Mouse (Mus musculus): ENCODE data around the gene AU041133. TPM values are rescaled to one million over a fixed set of nuclear protein-coding genes. Genes with fewer than 3 reads are reported as not detected.
"Not testable (repeated sequence)": the region's sequence is repeated elsewhere in the genome, so short reads cannot be mapped to it uniquely, and the experiment has no call there.

AU041133 gene
- polyA plus RNA-seq (2012; fragmentation: generic; extraction: Trizol), result 0.64 TPM

DNA sequence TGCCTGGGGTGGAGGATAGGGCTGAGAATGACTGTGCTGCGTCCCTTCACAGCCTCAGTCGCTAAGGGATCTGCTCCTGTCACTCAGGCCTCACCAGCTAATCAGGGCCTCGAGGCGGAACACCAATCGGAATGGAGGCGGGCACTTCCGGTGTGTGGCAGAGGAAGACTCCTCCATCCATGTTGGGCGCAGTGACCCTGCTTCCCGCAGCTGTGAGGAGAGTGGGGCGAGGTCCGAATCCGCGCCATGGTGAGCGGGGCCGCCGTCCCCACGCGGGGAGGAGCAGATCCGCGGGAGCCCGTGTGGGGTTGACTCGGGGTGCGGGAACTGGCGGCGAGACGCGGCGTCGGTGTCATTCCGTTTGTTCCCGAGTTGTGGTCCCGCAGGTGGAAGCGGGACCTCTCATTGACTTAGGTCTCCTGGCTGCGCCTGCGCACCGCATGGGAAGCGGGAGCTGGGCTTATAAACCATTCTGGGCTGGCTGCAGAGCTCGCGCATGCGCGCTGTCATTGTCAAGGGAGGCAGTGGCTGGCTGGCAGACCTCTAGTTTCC, at the start of gene AU041133:
Gene AU041133, plus strand, starts transcription at position 164 of the 552 bp plus-strand sequence.
- TF ChIP-seq REST (IDR thresholded peaks at IDR 0.05; ENCODE audit: insufficient read depth, insufficient read length) (no peak), POLR2A (IDR thresholded peaks at IDR 0.05; ENCODE audit: insufficient read length, low read depth) (peak; percentile 96), MYOG (IDR thresholded peaks at IDR 0.05; ENCODE audit: control insufficient read depth in 1 of 3, insufficient read depth in 1 of 3, insufficient read length in 2 of 3, low read depth in 2 of 3) (peak in 1 of 3 experiments; percentile 20), MYOD1 (IDR thresholded peaks at IDR 0.05; ENCODE audit: control insufficient read depth in 1 of 3, insufficient read length in 2 of 3, low read depth in 2 of 3) (peak in 2 of 3 experiments; percentile 24 to 33), TCF3 (IDR thresholded peaks at IDR 0.05; ENCODE audit: insufficient read length, low read depth) (no peak), SRF (IDR thresholded peaks at IDR 0.05; ENCODE audit: control insufficient read depth, insufficient read length, low read depth) (no peak), CEBPB (IDR thresholded peaks at IDR 0.05; ENCODE audit: insufficient read depth, poor library complexity, severe bottlenecking) (no peak), MAX (IDR thresholded peaks at IDR 0.05; ENCODE audit: low read depth) (no peak), POLR2AphosphoS2 (IDR thresholded peaks at IDR 0.05; ENCODE audit: insufficient read length, low read depth) (peak; percentile 89), TCF12 (IDR thresholded peaks at IDR 0.05; ENCODE audit: insufficient read depth, poor library complexity, severe bottlenecking) (no peak), USF1 (IDR thresholded peaks at IDR 0.05; ENCODE audit: low read depth) (no peak), E2F4 (IDR thresholded peaks at IDR 0.05; ENCODE audit: insufficient read depth) (no peak)
- H3K36me3 ChIP-seq (ENCODE audit: control insufficient read depth, insufficient read depth), result no peaks in the 10 kb centered on the region
- peak within 1 kb of the TSS; percentile 26 for H3K4me3 ChIP-seq
- H3K79me2 ChIP-seq (ENCODE audit: control insufficient read depth, insufficient read depth), result no peaks in the 10 kb centered on the region
- peak within 1 kb of the TSS; percentile 37 for H3ac ChIP-seq (ENCODE audit: control insufficient read depth, insufficient read length)
- H3K27me3 ChIP-seq (ENCODE audit: control insufficient read depth, insufficient read depth, insufficient read length), result no peaks in the 10 kb centered on the region
- peak within 1 kb of the TSS; percentile 58 for H3K4me2 ChIP-seq (ENCODE audit: low read depth)

DNA sequence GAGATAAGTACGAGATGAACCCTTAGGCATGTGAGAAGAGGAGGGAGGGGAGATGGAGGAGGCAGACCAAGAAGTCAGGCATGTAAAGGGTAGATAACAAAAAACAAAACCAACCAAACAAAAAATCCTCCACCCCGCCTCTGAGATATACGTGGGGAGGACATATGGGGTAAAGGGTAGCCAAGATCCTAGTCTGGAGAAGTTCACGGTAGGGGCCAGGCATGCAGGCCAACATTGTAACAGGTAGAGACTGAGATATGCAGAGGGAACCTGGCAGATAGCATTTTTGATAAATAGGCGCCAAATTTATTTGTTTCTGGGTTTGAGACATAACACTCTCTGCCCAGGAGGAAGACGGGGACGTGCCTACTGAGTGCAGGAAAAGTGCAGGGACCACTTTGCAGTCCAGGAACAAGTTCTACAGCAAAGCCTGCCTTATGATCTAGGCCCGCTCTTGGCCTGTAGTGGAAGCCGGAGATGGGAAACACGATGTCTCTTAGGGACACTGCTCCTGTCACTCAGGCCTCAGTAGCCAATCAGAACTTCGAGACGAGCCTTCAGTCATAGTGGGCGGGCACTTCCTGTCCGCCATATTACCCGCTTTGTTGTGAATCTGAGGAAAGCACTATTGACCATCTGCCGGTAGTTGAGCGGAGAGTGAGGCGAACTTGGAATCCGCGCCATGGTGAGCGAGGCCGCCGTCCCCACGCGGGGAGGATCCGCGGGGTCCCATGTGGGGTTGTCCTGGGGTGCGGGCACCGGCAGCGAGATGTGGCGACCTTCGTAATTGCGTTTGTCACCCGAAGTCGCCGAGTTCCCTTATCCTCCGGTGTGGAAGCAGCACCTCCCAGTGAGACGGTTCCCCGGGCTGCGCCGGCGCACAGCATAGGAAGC, 44.8 kb upstream of the AU041133 start, which contains the start of gene BC024063:
Gene BC024063, plus strand, starts transcription at position 626 of the 894 bp plus-strand sequence.
- Histone ChIP-seq H3K4me2 (ENCODE audit: low read depth) (peak within 1 kb of the TSS; percentile 79), H3K4me3 (peak within 1 kb of the TSS; percentile 46), H3K79me2 (ENCODE audit: control insufficient read depth, insufficient read depth) (peaks cover 13% of the 10 kb centered on the region)
- TF ChIP-seq POLR2A (IDR thresholded peaks at IDR 0.05; ENCODE audit: insufficient read length, low read depth), result peak; percentile 47
- H3K27me3 ChIP-seq (ENCODE audit: control insufficient read depth, insufficient read depth, insufficient read length); H3ac ChIP-seq (ENCODE audit: control insufficient read depth, insufficient read length); H3K36me3 ChIP-seq (ENCODE audit: control insufficient read depth, insufficient read depth): not testable (repeated sequence)

DNA sequence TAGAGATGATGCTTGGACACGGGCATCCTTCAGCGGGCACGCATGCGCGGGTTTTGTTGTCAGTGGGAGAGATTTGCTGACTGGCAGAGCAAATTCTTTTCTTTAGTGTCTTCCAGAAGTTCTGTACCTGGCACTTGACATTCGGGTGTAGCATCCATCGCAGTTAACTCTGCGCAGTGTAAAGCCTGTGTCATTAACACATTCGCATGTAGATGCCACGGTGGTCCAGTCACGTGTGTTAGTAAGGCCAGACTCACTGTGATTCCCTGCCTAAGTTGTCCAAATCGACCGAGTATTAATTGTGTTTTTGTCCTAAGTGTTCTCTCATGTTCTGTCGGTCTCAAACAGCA, 44.2 kb upstream of the AU041133 start:
- not testable (repeated sequence) for H3ac ChIP-seq (ENCODE audit: control insufficient read depth, insufficient read length); H3K27me3 ChIP-seq (ENCODE audit: control insufficient read depth, insufficient read depth, insufficient read length); H3K36me3 ChIP-seq (ENCODE audit: control insufficient read depth, insufficient read depth)
- Histone ChIP-seq H3K79me2 (ENCODE audit: control insufficient read depth, insufficient read depth) (peaks cover 13% of the 10 kb centered on the region), H3K4me3 (peak overlapping the region; percentile 46), H3K4me2 (ENCODE audit: low read depth) (peak overlapping the region; percentile 79)

- TF ChIP-seq TCF3 (IDR thresholded peaks at IDR 0.05; ENCODE audit: insufficient read length, low read depth), result no peak
- TF ChIP-seq POLR2A (IDR thresholded peaks at IDR 0.05; ENCODE audit: insufficient read length, low read depth), result no peak
- TF ChIP-seq CEBPB (IDR thresholded peaks at IDR 0.05; ENCODE audit: insufficient read depth, poor library complexity, severe bottlenecking), result no peak
- TF ChIP-seq SRF (IDR thresholded peaks at IDR 0.05; ENCODE audit: control insufficient read depth, insufficient read length, low read depth), result no peak
- no peak for TF ChIP-seq MYOG (IDR thresholded peaks at IDR 0.05; ENCODE audit: control insufficient read depth in 1 of 3, insufficient read depth in 1 of 3, insufficient read length in 2 of 3, low read depth in 2 of 3)
- no peak for TF ChIP-seq TCF12 (IDR thresholded peaks at IDR 0.05; ENCODE audit: insufficient read depth, poor library complexity, severe bottlenecking)
- no peak for TF ChIP-seq POLR2AphosphoS2 (IDR thresholded peaks at IDR 0.05; ENCODE audit: insufficient read length, low read depth)
- no peak for TF ChIP-seq REST (IDR thresholded peaks at IDR 0.05; ENCODE audit: insufficient read depth, insufficient read length)
- TF ChIP-seq USF1 (IDR thresholded peaks at IDR 0.05; ENCODE audit: low read depth), result no peak
- Histone ChIP-seq H3K79me2 (ENCODE audit: control insufficient read depth, insufficient read depth) (no peaks in the 10 kb centered on the region), H3K27me3 (ENCODE audit: control insufficient read depth, insufficient read depth, insufficient read length) (no peaks in the 10 kb centered on the region)
Observed at GRCm38 (mm10) chr10:82117206-82117605, 10.6 kb upstream of the AU041133 start.

GRCm38 (mm10) chr10:82145282-82145681, 17.5 kb downstream of the AU041133 start:
- Histone ChIP-seq H3K27me3 (ENCODE audit: control insufficient read depth, insufficient read depth, insufficient read length) (no peaks in the 10 kb centered on the region), H3K79me2 (ENCODE audit: control insufficient read depth, insufficient read depth) (no peaks in the 10 kb centered on the region), H3K36me3 (ENCODE audit: control insufficient read depth, insufficient read depth) (peaks cover 2% of the 10 kb centered on the region), H3K4me3 (no peak overlapping the region), H3ac (ENCODE audit: control insufficient read depth, insufficient read length) (no peak overlapping the region), H3K4me2 (ENCODE audit: low read depth) (no peak overlapping the region)
- TF ChIP-seq USF1 (IDR thresholded peaks at IDR 0.05; ENCODE audit: low read depth), result no peak

More at GRCm38 (mm10) chr10:82117206-82117605, 10.6 kb upstream of the AU041133 start:
- Histone ChIP-seq H3ac (ENCODE audit: control insufficient read depth, insufficient read length) (no peak overlapping the region), H3K36me3 (ENCODE audit: control insufficient read depth, insufficient read depth) (no peaks in the 10 kb centered on the region), H3K4me2 (ENCODE audit: low read depth) (no peak overlapping the region), H3K4me3 (no peak overlapping the region)

All from myocyte (in vitro differentiated cells).